Mouse (Mus musculus): Measurements from ENCODE around the gene Ppp3cb. TPM values are rescaled to one million over a fixed set of nuclear protein-coding genes. Genes with fewer than 3 reads are reported as not detected.
A peak's percentile ranks its signal among the peaks of the same experiment; 100 is the strongest.

The Ppp3cb gene
- total RNA-seq, 2 experiments from 2014 or later: 297 to 305 TPM

DNA sequence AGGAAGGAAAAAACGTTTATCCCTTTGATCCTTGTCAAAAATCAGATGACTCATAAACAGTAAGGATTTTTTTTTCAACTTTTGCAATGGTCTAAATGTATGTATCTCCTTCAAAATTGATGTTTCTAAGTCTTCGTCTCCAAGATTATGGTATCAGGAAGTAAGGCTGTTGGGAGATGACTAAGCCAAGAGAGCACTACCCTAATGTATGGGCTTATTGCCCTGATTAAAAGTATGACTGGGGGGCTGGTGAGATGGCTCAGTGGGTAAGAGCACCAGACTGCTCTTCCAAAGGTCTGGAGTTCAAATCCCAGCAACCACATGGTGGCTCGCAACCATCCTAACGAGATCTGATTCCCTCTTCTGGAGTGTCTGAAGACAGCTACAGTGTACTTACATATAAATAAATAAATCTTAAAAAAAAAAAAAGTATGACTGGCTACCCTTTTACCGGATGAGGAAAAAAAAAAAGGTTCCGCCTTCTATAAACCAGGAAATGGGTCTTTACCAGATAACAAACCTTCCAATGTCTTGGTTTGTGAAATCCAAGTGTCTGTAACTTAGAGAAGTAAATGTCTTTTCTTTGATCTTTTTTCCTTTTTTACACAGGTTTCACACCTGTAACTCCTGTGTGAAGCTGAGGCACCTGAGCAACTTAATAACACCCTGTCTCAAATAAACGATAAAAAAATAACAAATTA lies 64.2 kb downstream of the Ppp3cb start:
- DNase-seq (ENCODE audit: low spot score in 2 of 2): no peak
- intact Hi-C loops (cut with DNase I): no loop called here

DNA sequence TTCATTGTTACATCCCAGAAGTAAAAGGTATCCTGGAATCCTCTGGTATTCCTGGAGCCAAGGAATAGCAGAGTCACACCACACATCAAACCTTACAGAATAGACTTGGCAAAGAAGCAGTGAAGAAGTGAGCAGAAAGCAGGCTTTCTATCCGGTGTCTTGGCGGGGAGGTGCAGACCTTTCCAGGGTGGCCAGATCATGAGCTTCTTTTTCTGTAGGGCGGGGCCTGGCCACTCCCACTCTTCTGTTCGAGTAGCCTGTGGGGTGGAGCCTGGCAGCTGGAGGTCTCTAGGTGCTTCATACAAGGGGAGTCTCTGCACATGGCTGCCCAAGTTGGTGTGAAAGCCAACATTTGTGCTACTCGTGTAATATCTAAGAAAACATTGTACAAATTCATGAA lies 65.2 kb downstream of the Ppp3cb start:
- intact Hi-C loops (cut with DNase I): no loop called here
- no peak for DNase-seq (ENCODE audit: low spot score in 2 of 2)

DNA sequence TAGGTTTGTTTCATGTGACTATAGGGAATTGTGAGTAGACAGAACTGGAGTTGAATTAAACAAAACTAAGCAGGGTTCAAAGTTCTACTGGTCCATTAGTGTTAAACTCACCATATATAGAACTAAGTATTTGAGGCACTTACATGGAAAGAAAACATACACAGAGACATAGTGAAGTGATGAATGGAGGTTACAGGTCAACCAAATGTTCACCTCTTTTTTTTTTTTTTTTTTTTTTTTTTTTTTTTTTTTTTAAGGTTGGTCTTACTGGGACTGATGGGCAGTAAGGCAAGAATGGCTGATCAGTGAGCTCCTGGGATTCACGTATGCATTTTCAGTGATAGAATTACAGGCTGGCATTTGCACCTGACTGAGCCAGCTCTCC lies 66.2 kb downstream of the Ppp3cb start:
- no peak for DNase-seq (ENCODE audit: low spot score in 2 of 2)
- intact Hi-C loops (cut with DNase I): no loop called here

DNA sequence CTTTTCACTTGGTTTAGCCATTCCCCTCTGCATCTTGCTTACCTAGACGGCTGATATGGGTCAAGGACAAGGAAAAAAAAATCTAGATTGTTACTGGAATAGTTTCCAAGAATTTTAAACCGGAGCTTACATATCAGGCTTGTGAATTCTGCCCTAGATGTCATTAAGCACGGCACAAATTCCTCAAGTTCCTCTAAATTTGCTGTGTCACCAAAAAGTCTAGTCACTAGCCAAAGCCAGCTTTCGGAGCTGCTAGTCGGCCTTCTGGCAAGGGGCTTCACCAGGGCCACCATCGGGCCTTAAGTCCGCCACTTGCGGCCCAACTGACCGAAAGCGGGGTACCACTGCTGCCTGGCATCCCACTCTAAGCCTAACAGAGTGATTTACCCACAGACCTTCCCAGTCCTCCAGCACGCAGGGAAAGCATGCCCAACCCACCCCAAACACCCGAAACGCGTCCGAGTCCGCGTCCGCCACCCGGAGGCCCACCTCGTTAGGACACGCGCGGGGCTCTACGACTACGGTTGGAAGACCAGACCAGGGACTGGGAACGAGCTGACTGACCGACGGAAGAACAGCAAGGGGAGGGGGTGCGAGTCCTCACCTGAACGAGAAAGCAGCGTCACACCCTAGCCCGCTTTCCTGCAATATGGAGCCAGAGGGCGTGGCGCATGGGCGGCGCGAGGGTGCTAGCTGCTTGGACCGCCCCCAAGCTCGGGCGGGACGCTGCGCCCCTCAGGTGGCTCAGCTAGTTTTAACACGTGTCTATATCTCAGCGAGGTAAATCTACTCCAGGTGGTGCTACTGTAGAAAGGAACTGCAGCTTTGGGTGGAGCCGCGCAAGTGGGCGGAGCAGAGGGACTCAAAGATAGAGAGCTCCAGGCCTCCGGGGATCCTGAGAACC lies 66.8 kb downstream of the Ppp3cb start, which contains the start of gene Anxa7:
Gene Anxa7, minus strand, starts transcription at position 843 of the 904 bp plus-strand sequence.
- peak; percentile 76 to 79 for DNase-seq (ENCODE audit: low spot score in 2 of 2)
- intact Hi-C loops (cut with DNase I): no loop called here

DNA sequence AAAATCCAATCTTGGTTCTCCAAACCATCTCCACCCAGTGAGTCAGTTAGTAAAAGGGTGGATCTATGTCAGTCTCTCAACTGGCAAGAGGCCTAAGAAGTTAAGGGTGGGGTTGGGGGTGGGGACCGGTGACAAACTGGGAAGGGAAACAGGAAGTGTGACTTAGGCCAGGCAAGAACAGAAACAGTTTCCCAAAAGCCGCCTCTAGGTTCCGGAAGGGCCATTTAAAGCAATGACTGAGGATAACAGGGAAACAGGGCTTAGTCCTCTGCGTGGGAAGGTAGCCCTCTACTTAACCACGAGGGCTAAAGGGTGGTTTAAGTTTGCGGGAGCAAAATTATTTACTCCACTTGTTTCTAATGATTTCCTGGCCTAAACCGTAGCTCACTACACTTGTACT lies 67.6 kb downstream of the Ppp3cb start:
- peak in 1 of 2 experiments; percentile 32 for DNase-seq (ENCODE audit: low spot score in 2 of 2)
- intact Hi-C loops (cut with DNase I): no loop called here

DNA sequence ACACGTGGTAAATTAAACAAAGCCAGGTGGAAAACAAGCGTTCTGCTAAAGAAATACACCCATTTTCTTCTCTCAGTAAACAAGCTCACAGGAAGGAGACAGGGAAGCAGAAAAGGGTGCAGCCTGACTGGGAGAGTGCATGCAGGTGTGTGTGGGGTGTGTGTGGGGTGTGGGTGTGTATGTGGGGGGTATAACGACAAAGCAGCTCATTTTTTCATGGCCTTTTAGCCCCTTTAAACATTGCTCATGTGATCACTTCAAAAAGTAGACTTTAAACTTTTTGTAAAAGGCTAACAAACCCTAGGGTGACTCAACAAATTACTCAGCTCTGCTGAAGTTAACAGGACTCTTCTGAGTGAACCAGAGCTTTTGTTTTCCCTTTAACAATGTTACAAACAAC lies 68.0 kb downstream of the Ppp3cb start:
- no peak for DNase-seq (ENCODE audit: low spot score in 2 of 2)

DNA sequence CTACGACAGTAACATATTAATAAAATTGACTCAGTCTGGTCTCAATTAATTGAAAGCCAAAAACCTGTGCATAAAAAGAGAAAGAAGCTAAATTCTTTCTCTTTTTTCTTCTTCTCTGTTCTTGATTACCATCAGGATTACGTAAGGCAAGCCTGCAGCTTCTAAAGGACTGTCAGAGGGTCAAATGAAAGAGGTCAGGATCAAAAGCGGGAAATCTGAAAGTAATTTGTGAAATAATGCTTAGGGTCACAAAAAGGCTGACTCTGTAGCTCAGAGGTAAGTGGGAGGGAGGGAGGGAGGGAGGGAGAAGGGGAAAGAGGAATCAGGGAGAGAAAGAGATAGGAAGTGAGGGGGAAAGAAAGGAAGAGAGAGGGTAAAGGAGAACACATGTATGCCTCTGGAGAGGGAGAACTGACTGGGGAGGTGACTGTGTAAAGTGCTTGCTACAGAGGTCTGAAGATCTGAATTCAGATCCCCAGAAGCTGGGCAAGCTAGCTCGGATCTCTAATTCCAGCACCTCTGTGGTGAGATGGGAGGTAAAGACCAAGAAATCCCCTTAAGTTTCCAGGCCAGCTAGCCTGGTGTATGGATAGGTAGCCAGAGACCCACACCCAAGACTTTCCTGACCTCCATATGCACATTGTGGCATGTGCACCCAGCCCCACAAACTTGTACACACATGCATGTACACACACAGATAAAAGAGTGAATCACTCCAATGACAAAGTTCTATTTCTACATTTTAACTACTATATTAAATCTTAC lies 68.9 kb downstream of the Ppp3cb start:
- intact Hi-C loops (cut with DNase I): no loop called here
- no peak for DNase-seq (ENCODE audit: low spot score in 2 of 2)

More for the DNA sequence above, 68.0 kb downstream of the Ppp3cb start:
- intact Hi-C loops (cut with DNase I): no loop called here

DNA sequence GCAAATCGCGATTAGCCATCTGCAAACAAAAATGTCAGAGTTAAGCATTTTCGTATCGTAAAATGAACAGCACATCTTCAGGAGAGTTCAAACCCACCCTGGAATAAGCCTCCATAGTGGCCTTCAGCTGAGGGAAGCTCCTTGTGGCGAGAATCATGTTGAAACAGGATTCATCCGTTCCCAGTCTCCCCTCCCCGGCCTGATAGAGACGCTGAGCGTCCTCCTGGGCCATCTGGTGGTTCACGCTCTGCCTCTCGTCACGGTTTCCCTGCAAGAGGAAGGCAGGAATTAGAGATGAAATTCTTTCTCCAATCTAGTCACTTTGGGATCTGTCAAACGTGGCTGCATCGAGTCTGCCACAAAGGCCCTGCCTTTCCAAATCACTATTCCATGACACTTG lies 86.2 kb downstream of the Ppp3cb start:
- no peak for DNase-seq (ENCODE audit: low spot score in 2 of 2)
- intact Hi-C loops (cut with DNase I): no loop called here

DNA sequence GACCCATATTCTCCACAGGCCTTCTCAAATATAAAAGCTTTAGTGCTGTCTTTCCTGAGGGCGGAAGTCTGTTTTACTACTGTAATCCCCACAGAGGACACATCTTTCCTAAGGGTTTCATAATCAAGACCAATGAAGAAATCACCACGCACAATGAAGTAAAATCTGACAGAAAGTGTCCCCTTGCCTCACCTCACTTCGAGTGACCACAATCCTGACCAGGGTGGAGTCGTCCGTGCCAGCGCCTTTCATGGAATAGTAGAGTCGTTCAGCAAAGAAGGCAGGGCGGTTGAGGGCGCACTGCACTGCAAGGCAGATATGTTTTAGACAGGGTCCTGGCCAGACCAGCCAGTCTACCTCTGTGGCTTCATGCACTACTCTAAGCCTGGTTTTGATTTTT lies 88.0 kb downstream of the Ppp3cb start:
- intact Hi-C loops (cut with DNase I): no loop called here

DNA sequence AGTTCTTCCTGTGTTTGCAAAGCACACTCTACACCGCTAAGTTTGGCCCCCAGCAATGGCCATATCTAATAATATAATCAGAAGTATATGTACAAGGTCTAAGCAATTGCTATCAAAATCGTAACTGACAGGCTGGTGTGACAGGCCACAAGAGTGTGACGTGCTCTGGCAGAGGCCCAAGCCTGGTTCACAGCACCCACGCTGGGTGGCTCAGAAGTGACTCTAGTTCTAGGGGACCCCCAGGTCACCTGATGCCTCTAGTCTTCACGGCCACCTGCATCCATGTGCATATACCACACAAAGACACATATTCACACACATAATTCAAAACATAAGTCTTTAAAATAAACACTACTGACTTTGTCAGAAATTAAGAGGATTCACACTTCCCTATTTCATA lies 93.4 kb downstream of the Ppp3cb start:
- intact Hi-C loops (cut with DNase I): no loop called here

More for the DNA sequence above, 88.0 kb downstream of the Ppp3cb start:
- no peak for DNase-seq (ENCODE audit: low spot score in 2 of 2)

DNA sequence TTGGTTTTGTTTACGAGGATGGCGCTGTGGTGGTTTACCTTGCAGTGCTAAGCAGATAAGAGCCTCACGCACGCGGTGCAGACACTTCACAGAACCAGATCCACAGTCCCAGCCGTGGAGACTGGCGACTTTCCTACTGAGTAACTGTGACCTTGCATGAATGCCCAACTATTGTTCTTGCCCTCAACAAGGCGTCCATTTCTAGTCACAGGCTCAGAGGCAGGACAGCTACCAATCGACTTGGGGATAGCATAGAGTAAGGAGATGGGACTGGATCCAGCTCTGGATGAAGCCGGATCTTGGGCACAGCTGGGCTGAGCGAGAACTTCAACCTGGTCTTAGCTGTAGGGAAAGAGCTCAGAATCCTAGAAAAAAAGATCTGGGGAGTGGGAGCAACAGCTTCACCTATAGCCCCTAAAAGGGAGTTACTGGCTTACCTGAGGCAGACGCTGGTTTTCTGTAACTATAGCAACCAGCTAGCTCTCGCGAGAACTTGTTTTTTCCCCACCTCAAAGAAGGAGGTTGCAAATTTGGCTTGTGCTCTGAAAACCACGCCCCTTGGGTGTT lies 94.5 kb downstream of the Ppp3cb start, which contains the start of gene Cfap70:
Gene Cfap70, minus strand, starts transcription at position 462 of the 567 bp plus-strand sequence.
- DNase-seq (ENCODE audit: low spot score in 2 of 2): peak; percentile 52 to 76

More for the DNA sequence above, 93.4 kb downstream of the Ppp3cb start:
- no peak for DNase-seq (ENCODE audit: low spot score in 2 of 2)

DNA sequence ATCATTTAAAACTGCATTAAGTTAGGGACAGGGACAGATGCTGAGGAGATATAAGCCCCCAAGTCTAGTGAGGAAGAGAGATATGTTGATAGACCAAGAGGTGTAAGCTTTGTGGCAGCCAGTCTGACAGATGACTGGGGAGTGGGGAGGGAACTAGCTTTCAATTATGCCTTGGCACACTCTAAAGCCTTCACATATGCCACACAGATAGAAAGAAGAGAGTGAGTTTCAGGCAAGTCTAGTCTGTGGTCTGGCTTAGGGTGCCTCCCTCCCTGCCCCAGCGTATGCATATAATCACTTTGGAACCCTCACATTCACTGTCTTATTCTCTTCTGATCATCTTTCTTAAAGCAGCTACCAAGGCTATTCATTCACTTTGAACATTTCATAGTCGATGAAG lies 95.1 kb downstream of the Ppp3cb start:
- intact Hi-C loops (cut with DNase I): no loop called here

More for the DNA sequence above, 94.5 kb downstream of the Ppp3cb start, which contains the start of gene Cfap70:
- intact Hi-C loops (cut with DNase I): no loop called here

More for the DNA sequence above, 95.1 kb downstream of the Ppp3cb start:
- peak in 1 of 2 experiments; percentile 11 for DNase-seq (ENCODE audit: low spot score in 2 of 2)

Other genes starting within 250 kb of the Ppp3cb start
- gene Ecd, start 198.5 kb downstream of the Ppp3cb start, total RNA-seq (2021): 10 to 100 TPM; 36.9 to 38.7 TPM
- gene Fam149b, start 198.4 kb downstream of the Ppp3cb start, total RNA-seq (2021): 10 to 100 TPM; 45.6 to 50.7 TPM
- 10 to 100 TPM; 21.4 to 22.3 TPM for gene Dnajc9, start 157.7 kb downstream of the Ppp3cb start, total RNA-seq (2021)
- gene Mrps16, start 152.9 kb downstream of the Ppp3cb start, total RNA-seq (2021): 10 to 100 TPM; 36.0 to 39.2 TPM
- 1 to 10 TPM; 1.1 to 1.7 TPM for gene Cfap70, start 94.3 kb downstream of the Ppp3cb start, total RNA-seq (2021)
- gene Anxa7, start 66.4 kb downstream of the Ppp3cb start, total RNA-seq (2021): 10 to 100 TPM; 57.5 to 58.2 TPM
- gene Mss51, start 49.7 kb downstream of the Ppp3cb start, total RNA-seq (2021): 1 to 10 TPM in 1 of 2 experiments, under 1 TPM in 1; 0.89 to 1.1 TPM
- 10 to 100 TPM; 38.5 to 46.7 TPM for gene Usp54, start 94.5 kb upstream of the Ppp3cb start, total RNA-seq (2021)
- gene Myoz1, start 110.0 kb upstream of the Ppp3cb start, total RNA-seq (2021): not detected
- under 1 TPM; 0.23 to 0.28 TPM for gene Synpo2l, start 121.8 kb upstream of the Ppp3cb start, total RNA-seq (2021)
- gene Sec24c, start 127.7 kb upstream of the Ppp3cb start, total RNA-seq (2021): 100 to 1,000 TPM; 110 to 113 TPM
- gene Fut11, start 148.4 kb upstream of the Ppp3cb start, total RNA-seq (2021): 10 to 100 TPM; 18.5 to 19.7 TPM
- 10 to 100 TPM; 45.9 to 51.8 TPM for gene Chchd1, start 156.4 kb upstream of the Ppp3cb start, total RNA-seq (2021)
- gene Zswim8, start 161.0 kb upstream of the Ppp3cb start, total RNA-seq (2021): 100 to 1,000 TPM; 152 to 155 TPM
- gene Ndst2, start 188.0 kb upstream of the Ppp3cb start, total RNA-seq (2021): 10 to 100 TPM; 14.9 to 17.4 TPM
- gene Camk2g, start 247.5 kb upstream of the Ppp3cb start, total RNA-seq (2021): 100 to 1,000 TPM; 292 to 312 TPM